Mouse (Mus musculus): ENCODE results near the gene Mdc1. TPM values are rescaled to one million over a fixed set of nuclear protein-coding genes. Genes with fewer than 3 reads are reported as not detected.
A peak's percentile ranks its signal among the peaks of the same experiment; 100 is the strongest.

Mdc1 gene
- polyA plus RNA-seq, 1 experiment from 2014 or later = 2.1 TPM

GRCm38 (mm10) chr17:35817226-35817625, 24.1 kb upstream of the Mdc1 start:
- TF ChIP-seq EP300 (optimal IDR thresholded peaks at IDR 0.05) (no peak), CTCF (IDR thresholded peaks at IDR 0.05; ENCODE audit: low read depth) (no peak)
- H3K27me3 ChIP-seq (ENCODE audit: control insufficient read depth, insufficient read depth, low read length) = no peaks in the 10 kb centered on the region
- H3K9ac ChIP-seq (ENCODE audit: low read length) = no peak overlapping the region
- H3K9me3 ChIP-seq (ENCODE audit: control insufficient read depth, low read length) = no peaks in the 10 kb centered on the region
- no peak for DNase-seq (ENCODE audit: low spot score)
- H3K36me3 ChIP-seq (ENCODE audit: control insufficient read depth, insufficient read depth, low read length) = no peaks in the 10 kb centered on the region
- peaks cover 10% of the 10 kb centered on the region for H3K4me1 ChIP-seq (replicated peaks; ENCODE audit: control insufficient read depth, insufficient read depth)
- H3K4me3 ChIP-seq (ENCODE audit: low read depth, low read length) = no peak overlapping the region
- no peak overlapping the region for H3K27ac ChIP-seq (replicated peaks)
- WGBS = 66% methylated on average over 10 of the region's 10 CpGs
- ATAC-seq (ENCODE audit: low FRiP score, low TSS enrichment) = no peak
- H3K4me2 ChIP-seq (replicated peaks; ENCODE audit: low read depth) = no peak overlapping the region

GRCm38 (mm10) chr17:35820111-35820510, 21.2 kb upstream of the Mdc1 start:
- Histone ChIP-seq H3K9me3 (ENCODE audit: control insufficient read depth, low read length) (no peaks in the 10 kb centered on the region), H3K4me1 (replicated peaks; ENCODE audit: control insufficient read depth, insufficient read depth) (no peaks in the 10 kb centered on the region; the same call in 1 of the 2 replicates), H3K27ac (replicated peaks) (no peak overlapping the region), H3K4me2 (replicated peaks; ENCODE audit: low read depth) (no peak overlapping the region), H3K36me3 (ENCODE audit: control insufficient read depth, insufficient read depth, low read length) (no peaks in the 10 kb centered on the region), H3K4me3 (ENCODE audit: low read depth, low read length) (no peak overlapping the region), H3K27me3 (ENCODE audit: control insufficient read depth, insufficient read depth, low read length) (no peaks in the 10 kb centered on the region), H3K9ac (ENCODE audit: low read length) (no peak overlapping the region)
- DNase-seq (ENCODE audit: low spot score) (no peak), ATAC-seq (ENCODE audit: low FRiP score, low TSS enrichment) (no peak)
- TF ChIP-seq EP300 (optimal IDR thresholded peaks at IDR 0.05) (no peak), CTCF (IDR thresholded peaks at IDR 0.05; ENCODE audit: low read depth) (no peak)
- WGBS = 80% methylated on average over 5 of the region's 5 CpGs

- peak within 1 kb of the TSS; percentile 84 for H3K4me2 ChIP-seq (replicated peaks; ENCODE audit: low read depth)
- DNase-seq (ENCODE audit: low spot score) (peak; percentile 94), ATAC-seq (ENCODE audit: low FRiP score, low TSS enrichment) (peak; percentile 79)
- TF ChIP-seq EP300 (optimal IDR thresholded peaks at IDR 0.05) = no peak
- TF ChIP-seq CTCF (IDR thresholded peaks at IDR 0.05; ENCODE audit: low read depth) = no peak
- H3K27me3 ChIP-seq (ENCODE audit: control insufficient read depth, insufficient read depth, low read length) = no peaks in the 10 kb centered on the region
- H3K9ac ChIP-seq (ENCODE audit: low read length) = peak within 1 kb of the TSS; percentile 86
- H3K4me3 ChIP-seq (ENCODE audit: low read depth, low read length) = peak within 1 kb of the TSS; percentile 75
- no peaks in the 10 kb centered on the region; the same call in 1 of the 2 replicates for H3K4me1 ChIP-seq (replicated peaks; ENCODE audit: control insufficient read depth, insufficient read depth)
- WGBS = under 1% methylated on average over 62 of the region's 62 CpGs
- H3K36me3 ChIP-seq (ENCODE audit: control insufficient read depth, insufficient read depth, low read length) = peaks cover 5% of the 10 kb centered on the region; the same call in 1 of the 2 replicates
- peak within 1 kb of the TSS; percentile 91 for H3K27ac ChIP-seq (replicated peaks)
- H3K9me3 ChIP-seq (ENCODE audit: control insufficient read depth, low read length) = no peaks in the 10 kb centered on the region
Observed at GRCm38 (mm10) chr17:35821439-35822430, 19.6 kb upstream of the Mdc1 start, which contains the start of gene Ier3. Gene Ier3 (plus strand): TSS chr17:35821684.

GRCm38 (mm10) chr17:35822564-35822963, 18.8 kb upstream of the Mdc1 start:
- Histone ChIP-seq H3K9me3 (ENCODE audit: control insufficient read depth, low read length) (no peaks in the 10 kb centered on the region), H3K36me3 (ENCODE audit: control insufficient read depth, insufficient read depth, low read length) (peaks cover 5% of the 10 kb centered on the region; the same call in 1 of the 2 replicates), H3K4me1 (replicated peaks; ENCODE audit: control insufficient read depth, insufficient read depth) (no peaks in the 10 kb centered on the region; the same call in 1 of the 2 replicates), H3K27me3 (ENCODE audit: control insufficient read depth, insufficient read depth, low read length) (no peaks in the 10 kb centered on the region), H3K9ac (ENCODE audit: low read length) (peak overlapping the region; percentile 86), H3K27ac (replicated peaks) (peak overlapping the region; percentile 91), H3K4me3 (ENCODE audit: low read depth, low read length) (peak overlapping the region; percentile 75), H3K4me2 (replicated peaks; ENCODE audit: low read depth) (peak overlapping the region; percentile 84)
- no peak for DNase-seq (ENCODE audit: low spot score)
- WGBS = 3% methylated on average over 11 of the region's 11 CpGs
- no peak for ATAC-seq (ENCODE audit: low FRiP score, low TSS enrichment)
- TF ChIP-seq CTCF (IDR thresholded peaks at IDR 0.05; ENCODE audit: low read depth) = no peak
- no peak for TF ChIP-seq EP300 (optimal IDR thresholded peaks at IDR 0.05)

- TF ChIP-seq CTCF (IDR thresholded peaks at IDR 0.05; ENCODE audit: low read depth) (0 out of 2 replicates have a peak, but pooled peaks have one; percentile 6), EP300 (optimal IDR thresholded peaks at IDR 0.05) (no peak)
- peak within 1 kb of the TSS; percentile 86 for H3K9ac ChIP-seq (ENCODE audit: low read length)
- DNase-seq (ENCODE audit: low spot score) (peak; percentile 93), ATAC-seq (ENCODE audit: low FRiP score, low TSS enrichment) (peak; percentile 87)
- peaks cover 5% of the 10 kb centered on the region; the same call in 1 of the 2 replicates for H3K36me3 ChIP-seq (ENCODE audit: control insufficient read depth, insufficient read depth, low read length)
- no peaks in the 10 kb centered on the region for H3K9me3 ChIP-seq (ENCODE audit: control insufficient read depth, low read length)
- peak within 1 kb of the TSS; percentile 75 for H3K4me3 ChIP-seq (ENCODE audit: low read depth, low read length)
- WGBS = under 1% methylated on average over 43 of the region's 47 CpGs
- peak within 1 kb of the TSS; percentile 92 for H3K27ac ChIP-seq (replicated peaks)
- H3K27me3 ChIP-seq (ENCODE audit: control insufficient read depth, insufficient read depth, low read length) = no peaks in the 10 kb centered on the region
- H3K4me1 ChIP-seq (replicated peaks; ENCODE audit: control insufficient read depth, insufficient read depth) = no peaks in the 10 kb centered on the region; the same call in 1 of the 2 replicates
- peak within 1 kb of the TSS; percentile 84 for H3K4me2 ChIP-seq (replicated peaks; ENCODE audit: low read depth)
Observed at GRCm38 (mm10) chr17:35822964-35823937, 18.1 kb upstream of the Mdc1 start, which contains the start of gene Flot1. Gene Flot1 (plus strand): TSS chr17:35823230.

Data from stomach, postnatal 0 days (tissue).